Mouse (Mus musculus) thymus, postnatal 14 days (tissue): ENCODE measurements around the gene Zswim8.

Experiments
- DNase-seq: peaks from one replicate; pipeline ENCODE4 v3.0.0; 2021

Zswim8 gene

DNA sequence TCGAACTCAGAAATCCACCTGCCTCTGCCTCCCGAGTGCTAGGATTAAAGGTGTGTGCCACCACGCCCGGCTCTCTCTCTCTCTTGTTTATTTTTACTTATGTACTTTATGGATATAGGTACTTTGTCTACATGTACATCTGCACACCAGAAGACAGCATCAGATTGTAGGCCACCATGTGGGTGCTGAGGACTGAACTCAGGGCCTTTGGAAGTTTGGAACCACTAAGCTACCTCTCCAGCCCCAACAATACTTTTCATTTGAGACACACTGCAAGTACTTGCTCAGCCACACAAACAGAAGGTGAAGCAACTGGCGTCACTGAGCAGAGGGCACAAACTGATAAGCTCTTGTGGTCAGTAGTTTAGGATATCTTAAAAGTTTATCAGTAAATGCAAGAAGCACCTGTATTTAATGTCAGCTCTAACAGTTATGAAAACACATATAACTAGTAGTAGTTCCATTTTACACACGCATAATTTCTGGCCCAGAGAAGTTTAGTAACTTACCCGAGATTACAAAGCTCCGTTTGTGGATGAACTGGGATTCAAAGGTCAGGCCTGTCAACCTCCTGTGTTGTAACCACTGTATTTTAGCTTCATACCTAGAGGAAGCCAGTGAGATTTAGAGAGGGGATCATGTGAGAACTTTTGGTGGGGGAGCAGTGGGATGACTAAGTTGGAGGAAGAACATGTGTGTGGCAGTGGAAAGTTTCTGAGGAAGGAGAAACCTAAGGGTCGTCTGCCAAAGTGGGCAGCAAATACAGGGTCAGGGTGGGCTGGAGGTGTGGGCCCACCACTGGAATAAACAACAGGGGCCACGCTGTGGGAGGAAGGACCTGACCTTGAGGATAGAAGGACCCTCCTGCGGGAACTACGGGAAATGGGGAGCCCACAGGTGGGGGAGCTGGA is 25.9 kb downstream of the Zswim8 start:
- no peak for DNase-seq

DNA sequence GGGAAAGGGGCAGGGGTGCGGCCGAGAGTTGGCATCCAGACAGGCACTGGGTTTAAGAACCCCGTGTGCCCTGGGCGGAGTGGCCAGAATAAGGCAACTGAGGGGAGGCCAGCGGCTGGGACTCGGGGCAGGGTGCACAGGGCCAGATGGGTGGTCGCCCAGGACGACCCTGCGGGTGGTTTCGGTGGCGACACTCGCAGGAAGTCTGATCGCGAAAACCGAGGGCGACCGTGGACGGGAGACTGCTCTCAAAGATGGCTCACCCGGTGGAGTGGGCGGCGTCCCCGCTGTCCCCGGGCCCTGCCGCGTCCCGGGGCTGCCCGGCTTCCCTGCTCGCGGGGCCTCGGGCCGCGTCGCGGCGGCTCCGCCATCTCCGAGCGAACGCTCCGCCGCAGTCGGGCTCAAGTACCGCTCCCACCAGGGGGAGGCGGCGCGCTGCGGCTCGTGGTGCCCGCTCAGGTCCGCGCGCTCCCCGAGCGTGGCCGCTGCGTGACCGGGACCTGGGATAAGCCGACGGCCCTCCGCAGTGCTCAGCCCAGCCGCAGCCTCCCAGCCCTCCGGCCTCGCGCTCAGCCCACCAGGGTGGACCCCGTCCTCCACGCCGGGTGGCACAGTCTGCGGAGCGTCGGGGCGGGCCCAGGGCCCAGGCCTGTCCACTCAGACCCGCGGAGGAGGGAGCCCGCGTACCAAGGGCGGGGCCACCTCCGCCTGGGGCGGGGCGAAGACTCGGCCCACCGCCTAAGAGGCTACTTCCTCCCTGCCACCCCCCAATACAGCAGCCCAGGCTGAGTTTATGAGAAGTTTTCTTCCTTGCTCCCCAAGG is 26.8 kb downstream of the Zswim8 start, which contains the start of gene Ndst2:
Gene Ndst2, minus strand, starts transcription at position 611 of the 823 bp plus-strand sequence.
- DNase-seq = peak; percentile 83

DNA sequence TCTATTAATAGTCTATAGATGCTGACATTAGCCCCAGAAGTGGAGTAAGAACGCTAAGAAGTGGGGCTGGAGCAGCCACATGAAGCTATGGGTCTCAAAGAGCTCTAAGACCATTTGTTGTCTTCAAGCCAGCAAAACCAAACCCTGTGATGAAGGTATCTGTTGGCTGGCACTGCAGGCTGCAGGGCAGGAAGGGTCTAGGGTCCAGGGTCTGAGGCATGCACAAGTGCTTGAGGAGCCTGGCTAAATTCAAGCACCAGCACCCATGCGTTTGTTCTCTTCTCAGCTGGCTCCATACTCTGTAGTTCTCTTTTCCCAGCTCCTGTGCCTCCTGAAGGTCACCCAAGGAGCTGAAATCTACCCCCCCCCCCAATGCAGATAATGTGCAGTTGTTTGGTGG is 27.7 kb downstream of the Zswim8 start:
- no peak for DNase-seq

DNA sequence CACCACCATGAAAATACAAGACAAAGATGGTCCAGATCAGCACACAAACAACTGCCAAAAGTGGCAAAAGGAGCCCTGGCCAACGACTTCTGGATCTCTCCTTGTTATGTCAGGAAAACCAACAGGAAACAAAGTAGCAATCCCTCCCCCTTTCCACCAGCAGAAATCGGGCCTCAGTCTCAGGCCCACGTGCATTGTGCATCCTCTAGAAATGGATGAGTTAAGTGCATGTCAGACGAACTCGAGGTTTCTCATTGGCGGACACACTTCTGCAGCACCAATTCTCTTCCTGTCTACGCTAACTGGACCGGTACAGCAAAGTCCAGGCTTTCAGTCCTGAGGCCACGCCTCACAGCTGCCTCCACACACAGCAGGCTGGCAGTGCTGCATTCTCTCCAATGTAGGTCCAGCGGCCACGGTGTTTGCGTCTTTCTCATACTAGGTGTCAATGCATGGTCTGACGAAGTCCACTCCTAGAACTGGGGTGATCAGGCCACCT is 28.6 kb downstream of the Zswim8 start:
- no peak for DNase-seq

DNA sequence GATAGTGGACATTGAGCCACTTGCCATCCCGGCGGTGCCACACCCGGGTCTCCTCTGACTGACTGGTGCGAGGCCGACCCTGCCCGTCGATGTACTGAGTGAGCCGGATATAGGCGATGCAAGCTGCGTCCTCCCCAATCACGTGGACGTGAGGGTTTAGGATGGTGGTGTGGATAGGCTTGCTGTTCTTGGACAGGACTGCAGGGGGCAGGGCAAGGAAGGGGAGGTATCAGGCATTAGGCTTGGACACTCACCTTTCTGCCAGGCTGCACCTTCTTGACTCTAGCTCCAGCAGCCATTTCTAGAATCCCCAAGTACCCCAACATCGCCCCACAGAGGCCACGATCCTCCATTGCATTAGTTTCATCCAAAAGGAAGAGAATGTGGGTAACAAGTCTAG is 30.0 kb downstream of the Zswim8 start:
- peak; percentile 26 for DNase-seq

DNA sequence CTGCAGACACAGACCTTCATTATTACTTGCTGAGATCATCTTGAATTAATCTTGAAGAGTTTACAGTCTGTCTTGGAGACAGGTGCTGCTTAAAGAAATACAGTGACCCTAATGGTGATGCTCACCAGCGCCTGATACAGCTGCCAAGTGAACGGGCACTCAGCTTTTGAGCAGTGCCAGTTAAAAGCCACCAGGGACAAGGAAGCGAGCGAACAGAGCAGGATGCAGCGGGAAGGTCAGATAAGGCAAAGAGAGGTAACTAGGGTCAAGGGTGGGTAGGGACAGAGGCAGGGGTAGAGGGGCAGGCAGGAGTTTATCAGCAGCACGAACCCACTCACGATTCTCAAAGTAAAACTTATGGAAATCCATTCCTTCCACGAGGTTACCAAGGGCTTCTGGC is 31.2 kb downstream of the Zswim8 start:
- DNase-seq = no peak

DNA sequence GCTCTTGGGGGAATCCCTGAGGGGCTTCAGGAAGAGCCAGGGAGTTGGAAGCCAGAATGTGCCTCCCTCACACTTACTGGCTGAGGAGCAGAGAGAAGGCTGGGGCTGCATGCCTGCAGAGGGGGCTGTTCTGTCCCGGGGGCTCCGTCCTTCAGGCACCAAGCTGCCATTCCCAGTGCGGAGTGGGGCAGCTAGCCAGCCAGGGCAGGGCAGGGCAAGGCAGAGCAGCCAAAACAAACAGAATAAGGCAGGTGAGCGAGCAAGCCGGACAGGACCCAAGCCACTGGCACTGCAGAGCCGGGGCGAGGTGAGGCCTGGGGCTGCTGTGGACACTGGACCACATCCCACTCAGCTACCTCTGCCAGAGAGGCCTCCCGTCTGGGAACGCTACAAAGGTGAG is 33.9 kb downstream of the Zswim8 start:
- no peak for DNase-seq

DNA sequence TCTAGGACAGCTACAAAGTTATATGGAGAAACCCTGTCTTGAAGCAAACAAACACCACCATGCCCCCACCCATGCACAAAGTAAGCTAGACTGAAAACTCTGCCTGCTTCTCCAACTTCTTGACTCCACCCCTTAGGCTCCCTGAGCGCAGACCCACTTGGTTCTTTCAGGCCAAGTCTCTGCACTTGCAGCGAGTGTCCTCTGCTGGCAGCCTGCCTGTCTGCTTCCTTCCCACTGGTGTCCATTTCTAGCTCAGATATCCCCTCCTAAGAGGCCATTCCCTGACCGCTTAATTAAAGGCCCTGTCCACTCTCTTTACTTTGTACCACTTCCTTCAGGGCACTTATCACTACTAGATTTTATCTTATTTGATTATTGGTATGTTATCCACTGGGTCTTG is 36.3 kb downstream of the Zswim8 start:
- DNase-seq = no peak

DNA sequence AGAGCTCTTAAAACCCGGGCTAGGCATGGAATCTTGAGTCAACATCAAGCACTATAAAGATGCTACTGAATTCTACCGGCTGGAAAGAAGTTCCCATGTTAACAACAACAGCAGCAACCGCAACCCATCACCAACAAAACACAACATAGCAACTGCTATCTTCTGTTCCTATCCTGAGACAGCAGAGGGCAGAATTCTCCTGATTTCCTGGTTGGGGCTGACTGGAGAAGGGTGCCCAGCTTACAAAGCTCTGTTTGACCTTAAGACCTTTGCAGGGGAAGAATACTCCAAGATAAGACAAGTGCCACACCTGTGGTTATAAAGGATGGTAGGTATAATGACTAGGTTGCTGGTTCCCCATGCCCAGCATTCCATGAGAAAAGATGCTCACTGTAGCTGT is 39.6 kb downstream of the Zswim8 start:
- no peak for DNase-seq

DNA sequence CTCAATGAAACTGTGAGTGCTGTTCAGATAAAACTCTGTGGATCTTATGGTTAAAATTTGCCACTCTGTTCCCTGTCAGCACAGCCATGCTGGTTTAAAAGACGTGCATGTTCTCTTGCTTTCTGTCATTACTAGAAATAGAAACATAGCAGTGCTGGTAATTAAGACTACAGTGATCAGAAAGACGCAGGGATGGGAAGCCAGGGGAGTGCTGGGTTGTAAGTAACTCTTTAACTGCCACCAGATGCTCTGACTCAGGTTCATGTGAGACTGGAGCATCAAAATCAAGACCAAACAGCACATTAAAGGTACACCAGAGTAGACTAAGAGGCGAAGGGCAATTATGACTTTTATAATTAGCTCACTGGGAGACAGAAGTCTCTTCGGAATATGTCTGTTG is 41.0 kb downstream of the Zswim8 start:
- DNase-seq = no peak

DNA sequence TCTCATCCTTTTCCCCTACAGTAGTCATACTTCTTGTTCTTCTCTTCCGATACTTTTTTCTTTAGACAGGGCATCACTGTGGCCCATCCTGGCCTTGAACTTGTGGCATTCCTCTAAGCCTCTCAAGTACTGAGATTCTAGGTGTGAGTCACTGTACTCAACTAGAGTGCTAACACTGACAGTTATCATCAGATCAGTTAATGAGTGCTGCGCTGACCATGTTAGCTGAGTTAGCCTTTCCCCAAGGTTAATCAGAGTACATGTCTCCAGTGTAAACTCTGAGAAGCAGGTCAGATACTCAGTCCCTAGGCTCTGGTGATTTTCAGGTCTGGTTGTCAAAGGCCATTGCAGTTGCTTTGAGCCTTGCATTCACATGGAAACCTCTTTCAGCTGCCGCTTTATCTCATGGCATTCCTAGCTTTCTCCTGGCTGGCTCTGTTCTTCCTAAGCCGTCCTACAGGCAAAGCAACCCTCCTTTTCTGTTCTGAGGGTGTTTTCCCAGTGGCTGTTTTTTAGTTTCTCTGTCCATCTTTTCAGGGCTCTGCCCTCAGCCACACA is 42.2 kb downstream of the Zswim8 start:
- DNase-seq = no peak

DNA sequence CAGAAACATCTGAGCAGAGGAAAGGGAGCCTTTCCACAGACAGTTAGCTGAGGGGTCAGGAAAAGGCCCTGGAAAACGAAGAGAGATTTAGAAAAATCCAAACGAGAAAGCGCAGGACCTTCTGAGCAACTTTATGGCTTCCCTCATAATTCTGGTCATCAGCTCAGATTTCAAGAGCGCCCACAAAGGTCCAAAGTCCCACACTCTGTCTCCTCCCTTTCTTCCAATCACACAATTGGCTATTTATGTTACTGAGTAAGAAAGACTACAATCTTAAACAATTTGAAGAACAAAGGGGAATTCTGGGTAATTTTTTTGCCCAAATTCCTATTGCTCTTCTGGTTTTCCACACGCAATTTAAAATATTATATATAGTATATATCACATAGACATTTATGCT is 43.2 kb downstream of the Zswim8 start:
- no peak for DNase-seq

DNA sequence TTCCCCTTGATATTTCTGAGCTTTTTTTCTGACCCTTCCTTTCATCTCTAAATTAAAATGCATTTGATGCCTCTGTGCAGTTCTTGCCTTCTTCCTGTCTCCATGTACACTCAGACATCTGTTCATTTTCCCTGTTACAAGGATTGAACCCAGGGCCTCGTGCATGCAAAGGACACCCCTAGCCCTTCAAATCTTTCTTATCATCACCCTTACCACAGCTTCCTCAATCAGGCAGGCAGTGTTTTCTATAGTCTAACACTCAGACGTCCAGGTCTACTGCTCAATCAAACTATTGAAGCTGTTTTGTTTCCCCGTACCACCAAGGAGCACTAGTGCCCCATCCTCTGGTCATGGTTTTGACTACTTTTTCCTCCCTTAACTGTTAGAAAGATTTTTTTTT is 46.4 kb downstream of the Zswim8 start:
- no peak for DNase-seq

DNA sequence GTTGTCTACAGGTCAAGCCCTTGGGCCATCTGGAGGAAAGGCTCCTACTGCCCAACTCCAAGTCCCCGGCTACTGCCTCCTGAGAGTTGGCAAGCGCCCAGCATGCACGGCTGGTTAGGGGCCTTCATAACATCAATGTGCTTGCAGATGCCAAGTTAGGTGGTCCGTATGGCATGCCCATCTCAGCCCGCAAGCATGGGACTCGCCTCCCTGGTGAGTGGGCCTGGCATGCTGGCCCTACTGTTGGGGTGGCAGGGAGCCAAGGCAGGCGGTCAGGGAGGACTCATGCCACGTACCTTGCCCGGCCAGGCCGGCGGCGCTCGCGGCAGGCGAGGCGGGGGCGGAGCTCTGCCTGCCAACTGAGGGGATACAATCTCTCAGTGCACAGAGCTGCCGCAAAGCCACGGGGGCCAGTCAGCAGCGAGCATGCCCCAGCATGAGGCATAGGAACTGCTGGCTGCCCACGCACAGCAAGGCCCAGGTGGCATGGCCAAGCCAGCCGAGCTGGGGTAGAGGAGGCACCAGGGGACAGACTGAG is 50.1 kb downstream of the Zswim8 start:
- no peak for DNase-seq

DNA sequence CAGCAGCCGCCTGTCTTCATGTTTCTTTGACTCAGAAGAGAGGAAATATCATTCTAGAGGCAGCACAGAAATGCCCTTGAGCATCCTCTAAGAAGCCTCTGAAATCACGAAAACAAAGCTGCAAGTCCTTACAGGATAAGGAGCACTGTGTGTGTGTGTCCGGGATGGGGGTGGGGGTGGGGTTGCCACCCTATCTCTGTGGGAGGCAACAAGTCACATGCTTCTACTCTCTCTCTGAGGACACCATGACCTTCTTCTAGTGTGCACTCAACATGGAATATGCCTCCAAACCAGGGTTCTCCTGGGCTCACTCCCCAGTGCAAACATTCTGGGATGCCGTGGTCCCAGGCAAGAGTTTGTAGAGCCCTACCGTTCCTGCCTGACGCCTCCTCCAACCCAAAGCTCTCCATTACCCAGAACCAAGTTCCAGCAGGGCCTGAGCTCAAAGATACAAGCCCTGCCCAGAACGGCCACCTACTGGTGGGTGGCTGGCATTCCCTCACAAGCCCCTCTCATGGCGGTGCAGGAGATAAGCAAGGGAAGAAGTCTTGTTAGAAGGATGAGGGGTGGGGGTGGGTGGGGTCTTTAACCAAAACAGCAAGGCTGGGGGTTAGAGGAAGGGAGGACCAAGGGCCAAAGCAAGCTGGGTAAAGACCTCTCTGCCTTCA is 51.5 kb downstream of the Zswim8 start:
- no peak for DNase-seq

DNA sequence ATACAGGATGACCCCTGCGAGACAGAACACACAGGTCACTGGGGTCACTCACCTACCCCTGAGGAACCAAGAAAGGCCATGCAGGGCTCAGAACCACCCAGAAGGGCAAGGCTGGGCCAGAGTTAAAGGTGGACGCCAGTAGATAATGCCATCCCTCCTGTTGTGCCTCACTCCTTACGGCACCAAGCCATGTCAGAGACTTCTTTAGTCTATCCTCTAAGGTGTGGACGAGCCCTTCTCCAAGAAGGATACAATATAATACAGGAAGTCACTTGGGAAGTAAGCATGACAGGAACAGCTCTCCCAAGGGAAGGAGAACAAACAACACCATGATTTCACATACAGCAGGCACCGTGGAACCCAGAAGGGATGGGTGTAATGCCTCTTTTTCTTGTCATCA is 57.6 kb downstream of the Zswim8 start:
- DNase-seq = no peak

DNA sequence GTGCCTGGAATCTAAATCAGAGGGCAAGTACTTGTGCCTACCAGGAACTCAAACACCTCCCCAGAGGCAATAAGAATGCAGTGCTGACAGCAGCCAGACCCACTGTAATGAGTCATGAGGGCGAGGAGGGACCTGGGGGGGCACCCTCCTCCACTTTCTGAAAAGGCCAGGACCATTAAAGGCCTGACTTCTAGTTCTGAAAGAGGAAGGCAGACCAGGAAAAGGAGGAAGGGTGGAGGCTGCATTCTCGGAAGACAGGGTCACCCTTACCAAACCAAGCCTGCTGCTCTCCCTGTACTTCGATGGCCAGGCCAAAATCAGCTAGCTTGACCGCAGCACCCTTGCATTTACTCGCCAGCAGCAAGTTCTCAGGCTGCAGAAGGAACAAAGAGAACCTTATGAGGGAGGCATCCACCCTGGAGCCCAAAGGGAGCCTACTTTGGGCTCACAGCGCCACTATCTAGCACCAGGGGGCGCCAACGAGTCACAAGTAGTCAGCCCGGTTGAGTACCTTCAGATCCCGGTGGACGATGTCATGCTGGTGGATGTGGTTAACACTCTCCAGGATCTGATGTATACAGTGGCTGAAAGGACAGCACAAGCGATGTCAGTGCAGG is 58.4 kb downstream of the Zswim8 start:
- DNase-seq = peak; percentile 88

DNA sequence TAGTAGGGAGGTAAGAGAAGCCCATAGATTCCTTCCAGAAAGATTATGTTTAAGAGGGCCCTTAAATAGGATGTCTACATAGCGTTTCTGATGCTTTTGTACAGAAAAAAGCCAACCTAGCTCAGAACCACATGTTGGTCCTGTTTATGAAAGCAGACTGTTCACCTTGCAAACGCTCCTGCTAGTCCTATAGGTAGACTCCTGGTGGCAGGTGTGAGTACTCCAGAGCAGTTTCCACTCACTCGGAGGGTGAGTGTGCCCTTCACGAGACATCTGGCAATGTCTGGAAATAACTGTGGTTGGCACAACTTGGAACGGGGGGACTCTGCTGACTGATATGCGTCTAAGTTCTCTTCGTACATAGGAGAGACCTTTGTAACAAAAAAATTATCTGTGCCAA is 60.6 kb downstream of the Zswim8 start:
- no peak for DNase-seq

DNA sequence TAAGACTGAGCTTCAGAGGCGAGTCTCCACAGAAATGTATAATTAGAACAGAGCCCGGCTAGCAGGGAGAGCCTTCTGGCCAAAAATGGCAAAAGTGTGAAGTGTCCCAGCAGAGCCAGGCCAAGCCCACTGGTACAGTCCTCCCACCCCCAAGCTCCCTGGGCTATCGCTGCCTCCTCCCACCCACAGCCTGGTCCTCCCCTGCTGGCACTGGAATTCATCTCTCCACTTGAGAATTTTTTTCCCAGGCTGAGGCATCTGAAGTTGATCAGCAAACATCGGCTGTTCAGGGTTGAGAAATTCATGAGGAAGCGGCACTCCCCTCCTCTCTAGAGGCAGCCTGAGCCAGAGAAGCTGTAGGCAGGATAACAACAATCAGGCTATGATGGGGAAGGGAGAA is 61.2 kb downstream of the Zswim8 start:
- no peak for DNase-seq

DNA sequence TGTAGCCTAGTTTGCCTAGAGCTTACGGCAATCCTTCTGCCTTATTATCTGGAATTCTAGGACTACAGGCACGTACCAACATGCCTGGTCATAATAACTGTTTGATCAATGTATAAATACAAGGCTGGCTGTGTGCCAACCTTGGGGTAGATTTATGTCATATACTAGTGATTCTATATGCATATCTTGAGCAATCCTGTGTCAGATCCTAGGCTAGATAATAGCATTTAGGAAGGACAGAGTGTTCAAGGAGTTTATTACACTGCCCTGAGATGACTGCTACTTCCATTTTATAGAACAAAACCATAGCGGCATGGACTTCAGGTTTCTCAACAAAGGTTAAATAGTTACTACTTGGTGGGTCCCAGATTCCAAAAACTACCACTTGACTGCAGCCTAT is 64.6 kb downstream of the Zswim8 start:
- DNase-seq = no peak

DNA sequence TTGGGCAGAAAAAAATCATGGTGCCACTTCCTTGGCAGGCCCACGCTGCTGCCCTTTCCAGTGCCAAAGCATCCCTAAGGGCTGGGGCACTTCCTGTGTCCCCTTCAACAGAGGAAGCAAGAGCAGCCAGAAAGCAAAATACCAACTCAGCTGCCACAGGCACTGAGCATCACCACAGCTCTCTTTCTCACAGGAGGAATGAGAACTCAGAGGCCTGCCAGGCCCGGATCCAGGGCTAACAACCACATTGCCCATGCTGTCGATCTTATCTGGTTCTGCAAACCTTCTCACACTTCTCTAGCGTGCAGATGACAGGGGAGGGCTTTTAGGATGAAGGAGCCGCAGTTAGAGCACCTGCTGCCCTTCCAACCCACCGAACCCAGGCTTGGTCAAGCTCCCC is 65.5 kb downstream of the Zswim8 start:
- DNase-seq = no peak
